Mouse (Mus musculus) MEL (cell line): ENCODE results near the gene Macc1. TPM values are rescaled to one million over a fixed set of nuclear protein-coding genes. Genes with fewer than 3 reads are reported as not detected.
"Not testable (repeated sequence)": the region's sequence is repeated elsewhere in the genome, so short reads cannot be mapped to it uniquely, and the experiment has no call there.

Source experiments
- DNase-seq: peaks from one replicate; pipeline ENCODE4 v3.0.0; 2011; ENCODE audit warnings: low read depth, low spot score
- H3K27ac ChIP-seq: 2 replicates; pipeline ENCODE4 v1.5.1; 2012; ENCODE audit warnings: low read depth, mild to moderate bottlenecking, control low read depth, low read length, moderate library complexity; ENCODE audit not compliant: control insufficient read depth
- H3K27me3 ChIP-seq, 2 experiments: fragments of 150-350 bp in 1 of 2; sonication (generic) in 1 of 2; 2 replicates each; pipeline ENCODE4 v1.6.1; 2012; ENCODE audit warnings: low read length in 2 of 2, mild to moderate bottlenecking in 2 of 2, improper control_type of control experiment in 1 of 2, moderate library complexity in 1 of 2; ENCODE audit not compliant: insufficient read depth in 2 of 2, control insufficient read depth in 1 of 2
- H3K36me3 ChIP-seq, 2 experiments: 2 replicates each; pipeline ENCODE4 v1.6.1; 2012 to 2014; ENCODE audit warnings: low read length in 2 of 2, improper control_type of control experiment in 1 of 2, inconsistent platforms in 1 of 2, mild to moderate bottlenecking in 1 of 2; ENCODE audit not compliant: insufficient read depth in 2 of 2, control insufficient read depth in 1 of 2
- H3K4me1 ChIP-seq, 2 experiments: fragments of 150-350 bp in 1 of 2; sonication (generic) in 1 of 2; 2 replicates each; pipeline ENCODE4 v1.6.1; 2012; ENCODE audit warnings: low read length in 2 of 2, improper control_type of control experiment in 1 of 2, mild to moderate bottlenecking in 1 of 2; ENCODE audit not compliant: insufficient read depth in 2 of 2, control insufficient read depth in 1 of 2
- H3K4me3 ChIP-seq, 2 experiments: fragments of 150-350 bp in 1 of 2; sonication (generic) in 1 of 2; 2 replicates each; pipeline ENCODE4 v1.5.1; 2012; ENCODE audit warnings: low read depth in 2 of 2, low read length in 2 of 2, mild to moderate bottlenecking in 2 of 2, moderate library complexity in 2 of 2, control low read depth in 1 of 2, improper control_type of control experiment in 1 of 2; ENCODE audit not compliant: control insufficient read depth in 1 of 2, insufficient read depth in 1 of 2
- H3K79me2 ChIP-seq: 2 replicates; pipeline ENCODE4 v1.6.1; 2012; ENCODE audit warnings: mild to moderate bottlenecking, low read length, moderate library complexity; ENCODE audit not compliant: control insufficient read depth, poor library complexity, insufficient read depth
- H3K9ac ChIP-seq: 2 replicates; pipeline ENCODE4 v1.6.1; 2012; ENCODE audit warnings: low read depth, mild to moderate bottlenecking, control low read depth, low read length, moderate library complexity; ENCODE audit not compliant: control insufficient read depth, poor library complexity, severe bottlenecking
- H3K9me3 ChIP-seq: fragments of 150-350 bp; sonication (generic); replicated peaks from 2 replicates; pipeline ENCODE4 v1.6.1; 2012; ENCODE audit warnings: mild to moderate bottlenecking, low read length, improper control_type of control experiment, moderate library complexity; ENCODE audit not compliant: insufficient read depth
- E2F4 ChIP-seq: IDR thresholded peaks from 2 replicates; pipeline ENCODE4 v1.6.1; 2011; ENCODE audit warnings: low read depth, low read length, improper control_type of control experiment, borderline replicate concordance
- EP300 ChIP-seq, 2 experiments: IDR thresholded peaks; 2 replicates each; pipeline ENCODE4 v1.6.1; 2011; ENCODE audit warnings: improper control_type of control experiment in 2 of 2, low read length in 2 of 2, low read depth in 1 of 2, mild to moderate bottlenecking in 1 of 2
- HCFC1 ChIP-seq: IDR thresholded peaks from 2 replicates; pipeline ENCODE4 v1.6.1; 2012; ENCODE audit warnings: low read depth, mild to moderate bottlenecking, inconsistent platforms, low read length, improper control_type of control experiment, moderate library complexity
- KAT2A ChIP-seq: conservative IDR thresholded peaks from 2 replicates; pipeline ENCODE4 v1.6.1; 2012; ENCODE audit warnings: low read depth, low read length, improper control_type of control experiment, inconsistent platforms
- MXI1 ChIP-seq: IDR thresholded peaks from 2 replicates; pipeline ENCODE4 v1.6.1; 2011; ENCODE audit warnings: mild to moderate bottlenecking, low read depth, low read length, improper control_type of control experiment
- MYC ChIP-seq: IDR thresholded peaks from 2 replicates; pipeline ENCODE4 v1.6.1; 2011; ENCODE audit warnings: low read depth, mild to moderate bottlenecking, low read length, improper control_type of control experiment, moderate library complexity
- TBP ChIP-seq: IDR thresholded peaks from 2 replicates; pipeline ENCODE4 v1.8.0; 2011; ENCODE audit warnings: low read depth, low read length, improper control_type of control experiment
- UBTF ChIP-seq: IDR thresholded peaks from 2 replicates; pipeline ENCODE4 v1.6.1; 2012; ENCODE audit warnings: low read depth, mild to moderate bottlenecking, inconsistent platforms, low read length, improper control_type of control experiment, moderate library complexity, borderline replicate concordance; ENCODE audit not compliant: insufficient read depth
- USF1 ChIP-seq: IDR thresholded peaks from 2 replicates; pipeline ENCODE4 v1.6.1; 2014; ENCODE audit warnings: low read depth, mild to moderate bottlenecking, inconsistent platforms, low read length, improper control_type of control experiment, moderate library complexity
- polyA plus RNA-seq, 2 experiments: library from polyadenylated mRNA; stranded (reverse) in 1 of 2; unstranded in 1 of 2; fragments of >175 nt in 1 of 2; fragments of >200 nt in 1 of 2; gene quantifications; 2 replicates each; pipeline versions ENCODE4 v1.2.1 to v1.2.4; 2012; ENCODE audit warnings: low replicate concordance in 2 of 2, low read depth in 1 of 2; ENCODE audit not compliant: insufficient read length in 2 of 2, insufficient read depth in 1 of 2, missing spikeins in 1 of 2
- total RNA-seq: library from RNA; depleted of rRNA; stranded (reverse); fragments of 300-350 nt; gene quantifications from 2 replicates; pipeline ENCODE4 v1.2.3, GENCODE M21; 2012

Gene Macc1
- total and polyA plus RNA-seq, 3 experiments: not detected

GRCm38 (mm10) chr12:119333376-119333775 lies 19.3 kb downstream of the Macc1 start:
- TF ChIP-seq HCFC1 (no peak), KAT2A (no peak), MYC (no peak)
- H3K9ac ChIP-seq: no peak overlapping the region

DNA sequence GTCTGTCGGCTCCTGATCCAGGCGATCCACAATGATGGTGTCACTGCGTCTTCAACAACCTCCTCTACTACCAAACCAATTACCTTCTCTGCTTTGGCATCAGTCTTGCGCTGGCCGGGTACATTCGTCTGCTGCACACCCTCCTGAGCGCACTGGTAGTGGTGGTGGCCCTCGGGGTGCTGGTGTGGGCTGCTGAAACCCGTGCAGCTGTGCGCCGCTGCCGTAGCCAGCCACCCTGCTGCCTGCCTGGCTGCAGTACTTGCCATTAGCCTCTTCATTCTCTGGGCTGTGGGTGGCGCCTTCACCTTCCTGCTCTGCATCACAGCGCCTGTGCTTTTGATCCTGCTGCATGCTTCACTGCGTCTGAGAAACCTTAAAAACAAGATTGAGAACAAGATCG lies 38.5 kb downstream of the Macc1 start:
- not testable (repeated sequence) for H3K27me3 ChIP-seq, H3K36me3 ChIP-seq, H3K4me1 ChIP-seq, H3K79me2 ChIP-seq, H3K9me3 ChIP-seq, H3K9ac ChIP-seq, DNase-seq, H3K4me3 ChIP-seq, H3K27ac ChIP-seq

More at GRCm38 (mm10) chr12:119333376-119333775, 19.3 kb downstream of the Macc1 start:
- no peaks in the 10 kb centered on the region for H3K36me3 ChIP-seq
- no peak for DNase-seq
- H3K79me2 ChIP-seq: no peaks in the 10 kb centered on the region
- H3K4me3 ChIP-seq: no peak overlapping the region
- no peak overlapping the region for H3K27ac ChIP-seq
- no peaks in the 10 kb centered on the region for H3K9me3 ChIP-seq
- no peaks in the 10 kb centered on the region for H3K4me1 ChIP-seq
- no peaks in the 10 kb centered on the region for H3K27me3 ChIP-seq

DNA sequence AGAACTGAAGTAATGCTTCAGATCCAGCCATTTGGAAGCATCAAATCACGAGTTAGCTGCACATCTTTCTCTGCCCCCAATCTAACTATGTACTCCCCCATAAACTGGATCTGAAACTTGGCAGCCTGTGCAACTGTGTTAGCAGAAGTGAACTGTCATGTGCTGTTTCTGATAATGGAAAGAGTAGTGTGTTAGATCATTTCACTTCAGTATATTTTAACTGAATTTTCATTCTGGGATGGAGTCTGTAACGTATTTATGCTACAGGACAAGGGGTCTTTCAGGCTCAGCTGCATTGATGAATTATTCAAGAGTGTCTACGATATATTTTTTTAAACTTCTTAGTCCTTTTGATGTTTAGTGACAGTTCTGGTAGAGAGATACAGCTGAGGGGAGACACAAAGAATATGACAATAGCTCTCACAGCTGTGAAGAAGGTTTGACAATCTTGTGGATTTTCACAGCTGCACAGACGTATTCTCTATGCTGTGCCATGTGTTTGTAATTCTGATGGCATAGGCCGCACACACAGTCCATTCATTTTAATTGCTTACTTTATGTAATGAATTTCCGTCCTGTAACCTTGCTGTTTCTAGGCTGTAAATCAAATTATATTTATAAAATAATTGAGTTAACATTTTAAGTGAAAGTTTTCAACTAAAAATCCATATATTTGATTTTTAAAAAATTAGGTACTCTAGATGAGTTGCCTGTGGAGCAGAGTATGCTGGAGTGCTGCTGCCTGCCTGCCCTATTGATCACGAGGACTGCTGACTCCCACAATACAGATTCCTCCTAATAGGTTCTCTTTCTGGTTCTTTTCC lies 43.6 kb downstream of the Macc1 start:
- H3K27ac ChIP-seq: no peak overlapping the region
- no peaks in the 10 kb centered on the region for H3K36me3 ChIP-seq
- H3K27me3 ChIP-seq: no peaks in the 10 kb centered on the region
- no peak overlapping the region for H3K9ac ChIP-seq
- no peak overlapping the region for H3K4me3 ChIP-seq
- H3K4me1 ChIP-seq: no peaks in the 10 kb centered on the region
- no peak for TF ChIP-seq TBP
- TF ChIP-seq EP300 (IDR thresholded peaks at IDR 0.05; ENCODE audit: low read depth in 1 of 2, low read length in 2 of 2): peak in 1 of 2 experiments; percentile 17; a peak in 1 of 4 replicates
- no peaks in the 10 kb centered on the region for H3K79me2 ChIP-seq
- no peaks in the 10 kb centered on the region for H3K9me3 ChIP-seq
- DNase-seq: peak; percentile 6

DNA sequence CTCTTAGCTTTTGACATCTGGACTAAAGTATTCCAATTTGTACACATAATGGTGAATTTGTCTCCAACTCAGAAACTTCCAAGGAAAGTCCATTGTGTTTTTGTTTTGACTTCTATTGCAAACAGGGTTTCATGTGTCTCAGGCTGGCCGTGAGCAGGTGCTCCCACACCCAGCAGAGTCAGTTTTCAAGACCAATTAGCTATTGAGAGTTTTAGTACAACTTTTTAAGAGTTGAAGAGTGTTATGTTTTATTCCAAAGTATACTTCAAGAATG lies 44.1 kb downstream of the Macc1 start:
- H3K9ac ChIP-seq: no peak overlapping the region
- H3K27me3 ChIP-seq: no peaks in the 10 kb centered on the region
- DNase-seq: no peak
- no peak overlapping the region for H3K27ac ChIP-seq
- H3K4me1 ChIP-seq: no peaks in the 10 kb centered on the region
- no peak overlapping the region for H3K4me3 ChIP-seq
- no peaks in the 10 kb centered on the region for H3K79me2 ChIP-seq
- no peaks in the 10 kb centered on the region for H3K9me3 ChIP-seq
- H3K36me3 ChIP-seq: no peaks in the 10 kb centered on the region
- no peak for TF ChIP-seq TBP
- TF ChIP-seq UBTF: no peak
- no peak for TF ChIP-seq USF1
- TF ChIP-seq E2F4: no peak
- no peak for TF ChIP-seq MXI1
